Mouse (Mus musculus): Measurements from ENCODE around the gene Clps. TPM values are rescaled to one million over a fixed set of nuclear protein-coding genes. Genes with fewer than 3 reads are reported as not detected.

Clps gene
- polyA plus RNA-seq, 1 experiment = 5.4 TPM

DNA sequence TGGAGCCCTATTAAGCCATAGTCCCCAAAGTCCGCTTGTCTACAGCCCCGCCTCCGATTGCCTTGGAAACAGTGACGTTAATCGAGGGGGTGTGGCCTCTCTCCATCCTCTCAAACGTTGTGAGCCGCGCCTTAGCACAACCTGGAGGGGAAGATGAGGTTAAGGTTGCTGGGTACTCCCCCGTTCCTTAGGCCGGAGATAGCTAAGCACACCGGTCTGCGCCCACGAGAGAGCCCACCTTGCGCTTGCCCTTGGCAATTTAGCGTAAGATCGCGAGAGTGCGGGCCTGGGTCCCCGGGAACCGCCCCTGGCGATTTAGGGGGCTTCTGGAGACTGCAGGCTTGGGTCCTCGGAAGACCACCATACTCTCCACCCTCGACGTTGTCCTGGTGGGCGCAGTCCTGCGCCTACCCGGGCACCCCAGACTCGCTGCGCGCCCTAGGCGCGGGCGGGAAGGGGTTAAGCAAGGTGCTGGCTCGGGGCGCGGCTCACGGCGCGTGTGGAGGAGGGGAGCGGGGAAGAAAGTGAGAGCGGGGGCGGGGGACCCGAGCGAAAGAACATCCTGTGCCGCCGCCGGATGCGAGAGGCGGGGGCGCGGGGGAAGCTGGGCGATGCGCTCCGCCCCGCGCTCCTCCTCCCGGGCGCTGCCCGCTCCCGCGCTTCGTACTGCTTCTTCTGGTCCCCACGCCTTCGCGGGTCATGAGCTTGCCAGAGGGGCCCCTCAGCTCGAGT is 37.8 kb downstream of the Clps start:
- H3K36me3 ChIP-seq (ENCODE audit: control insufficient read depth, insufficient read depth, low read length) = no peaks in the 10 kb centered on the region
- peak; percentile 96 for DNase-seq
- H3K27ac ChIP-seq (ENCODE audit: control insufficient read depth, insufficient read depth, low read length) = peak overlapping the region; percentile 90
- peak; percentile 27; the same call in 1 of the 2 replicates for TF ChIP-seq CTCF (IDR thresholded peaks at IDR 0.05; ENCODE audit: borderline replicate concordance, control insufficient read depth, extremely low read depth, insufficient read depth, low read length, poor library complexity)
- peak; percentile 92 for TF ChIP-seq POLR2A (IDR thresholded peaks at IDR 0.05; ENCODE audit: control insufficient read depth, extremely low read depth, insufficient read depth, low read length, poor library complexity)
- under 1% methylated on average over 66 of the region's 66 CpGs for WGBS
- H3K4me1 ChIP-seq (replicated peaks; ENCODE audit: control insufficient read depth, insufficient read depth, low read length) = peaks cover 56% of the 10 kb centered on the region
- peak overlapping the region; percentile 70 for H3K4me3 ChIP-seq (ENCODE audit: control insufficient read depth, insufficient read depth, low read length)
- H3K27me3 ChIP-seq (ENCODE audit: control insufficient read depth, insufficient read depth, low read length) = no peaks in the 10 kb centered on the region

DNA sequence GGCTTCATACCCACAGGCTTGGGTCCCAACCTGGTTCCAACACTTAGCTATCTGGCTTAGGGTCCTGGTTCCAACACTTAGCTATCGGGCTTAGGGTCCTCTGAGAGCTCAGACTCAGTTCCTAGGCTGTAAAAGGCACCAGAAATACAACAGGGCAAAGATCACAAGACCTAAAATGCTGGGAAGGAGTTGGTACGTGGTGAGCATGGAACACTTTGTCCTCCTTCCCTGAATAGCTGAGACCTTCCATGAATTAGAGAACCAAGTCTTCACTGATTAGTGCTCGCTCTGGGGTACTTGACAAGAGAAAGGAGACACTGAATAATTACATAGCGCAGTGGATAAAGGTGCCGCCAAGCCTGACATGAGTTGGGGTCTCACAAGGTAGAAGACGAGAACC is 38.6 kb downstream of the Clps start:
- H3K27ac ChIP-seq (ENCODE audit: control insufficient read depth, insufficient read depth, low read length) = peak overlapping the region; percentile 90
- DNase-seq = no peak
- H3K36me3 ChIP-seq (ENCODE audit: control insufficient read depth, insufficient read depth, low read length) = no peaks in the 10 kb centered on the region
- no peak for TF ChIP-seq POLR2A (IDR thresholded peaks at IDR 0.05; ENCODE audit: control insufficient read depth, extremely low read depth, insufficient read depth, low read length, poor library complexity)
- TF ChIP-seq CTCF (IDR thresholded peaks at IDR 0.05; ENCODE audit: borderline replicate concordance, control insufficient read depth, extremely low read depth, insufficient read depth, low read length, poor library complexity) = no peak
- peaks cover 58% of the 10 kb centered on the region for H3K4me1 ChIP-seq (replicated peaks; ENCODE audit: control insufficient read depth, insufficient read depth, low read length)
- H3K4me3 ChIP-seq (ENCODE audit: control insufficient read depth, insufficient read depth, low read length) = peak overlapping the region; percentile 65; the same call in 1 of the 2 replicates
- 62% methylated on average over 6 of the region's 6 CpGs for WGBS
- no peaks in the 10 kb centered on the region for H3K27me3 ChIP-seq (ENCODE audit: control insufficient read depth, insufficient read depth, low read length)

DNA sequence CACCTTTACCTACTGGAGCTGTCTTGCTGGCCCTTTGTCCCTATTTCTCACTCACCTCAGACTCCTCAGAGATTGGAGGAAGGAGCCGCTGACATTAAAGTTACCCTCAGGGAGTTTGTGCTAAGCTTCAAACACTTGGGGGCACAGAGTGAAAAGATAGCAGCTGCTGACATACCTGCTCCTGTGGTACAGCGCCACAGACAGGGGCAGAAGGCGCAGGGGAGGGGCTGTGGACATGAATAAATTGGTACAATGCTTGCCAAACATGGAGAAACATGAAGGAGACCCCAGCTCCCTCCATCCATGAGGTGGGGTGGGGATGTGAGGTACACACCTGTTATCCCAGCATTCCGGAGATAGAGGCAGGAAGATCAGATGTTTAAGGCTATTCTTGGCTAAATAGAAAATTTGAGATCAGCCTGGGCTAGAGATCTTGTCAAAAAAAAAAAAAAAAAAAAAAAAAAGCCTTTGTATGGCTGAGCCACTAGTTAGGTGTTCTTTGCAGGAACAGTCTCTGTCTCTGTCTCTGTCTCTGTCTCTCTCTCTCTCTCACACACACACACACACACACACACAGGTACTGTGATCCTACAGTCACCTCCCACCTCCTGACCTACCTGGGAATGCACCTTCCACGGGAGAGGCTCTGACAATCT is 39.4 kb downstream of the Clps start:
- H3K4me3 ChIP-seq (ENCODE audit: control insufficient read depth, insufficient read depth, low read length) = no peak overlapping the region
- TF ChIP-seq CTCF (IDR thresholded peaks at IDR 0.05; ENCODE audit: borderline replicate concordance, control insufficient read depth, extremely low read depth, insufficient read depth, low read length, poor library complexity) (no peak), POLR2A (IDR thresholded peaks at IDR 0.05; ENCODE audit: control insufficient read depth, extremely low read depth, insufficient read depth, low read length, poor library complexity) (no peak)
- no peaks in the 10 kb centered on the region for H3K27me3 ChIP-seq (ENCODE audit: control insufficient read depth, insufficient read depth, low read length)
- peaks cover 64% of the 10 kb centered on the region for H3K4me1 ChIP-seq (replicated peaks; ENCODE audit: control insufficient read depth, insufficient read depth, low read length)
- peak; percentile 57 for DNase-seq
- no peaks in the 10 kb centered on the region for H3K36me3 ChIP-seq (ENCODE audit: control insufficient read depth, insufficient read depth, low read length)
- H3K27ac ChIP-seq (ENCODE audit: control insufficient read depth, insufficient read depth, low read length) = peak overlapping the region; percentile 32; the same call in 1 of the 2 replicates
- WGBS = 29% methylated on average over 5 of the region's 5 CpGs

DNA sequence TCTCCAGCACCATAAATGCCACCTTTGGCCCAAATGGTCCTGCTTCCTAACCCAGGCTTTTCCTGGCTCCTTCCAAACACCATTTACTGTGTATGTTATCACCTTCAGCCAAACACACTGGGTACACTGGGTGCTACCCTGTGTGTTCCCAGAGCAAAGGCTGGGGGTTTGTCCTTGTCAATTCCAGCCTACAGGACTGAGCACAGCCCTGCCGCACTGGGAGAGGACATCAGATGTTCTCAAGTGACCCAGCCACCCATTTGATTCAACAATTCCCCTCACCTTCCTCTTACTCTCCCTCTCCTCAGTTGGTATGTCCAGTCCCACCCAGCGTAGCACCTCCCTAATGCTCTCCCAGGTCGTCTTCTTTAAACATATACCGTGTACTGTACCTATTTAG is 40.0 kb downstream of the Clps start:
- peak overlapping the region; percentile 24; the same call in 1 of the 2 replicates for H3K27ac ChIP-seq (ENCODE audit: control insufficient read depth, insufficient read depth, low read length)
- H3K4me3 ChIP-seq (ENCODE audit: control insufficient read depth, insufficient read depth, low read length) = no peak overlapping the region
- H3K4me1 ChIP-seq (replicated peaks; ENCODE audit: control insufficient read depth, insufficient read depth, low read length) = peaks cover 68% of the 10 kb centered on the region
- TF ChIP-seq POLR2A (IDR thresholded peaks at IDR 0.05; ENCODE audit: control insufficient read depth, extremely low read depth, insufficient read depth, low read length, poor library complexity) (no peak), CTCF (IDR thresholded peaks at IDR 0.05; ENCODE audit: borderline replicate concordance, control insufficient read depth, extremely low read depth, insufficient read depth, low read length, poor library complexity) (no peak)
- WGBS = 78% methylated on average over 4 of the region's 4 CpGs
- no peak for DNase-seq
- H3K36me3 ChIP-seq (ENCODE audit: control insufficient read depth, insufficient read depth, low read length) = no peaks in the 10 kb centered on the region
- H3K27me3 ChIP-seq (ENCODE audit: control insufficient read depth, insufficient read depth, low read length) = no peaks in the 10 kb centered on the region

DNA sequence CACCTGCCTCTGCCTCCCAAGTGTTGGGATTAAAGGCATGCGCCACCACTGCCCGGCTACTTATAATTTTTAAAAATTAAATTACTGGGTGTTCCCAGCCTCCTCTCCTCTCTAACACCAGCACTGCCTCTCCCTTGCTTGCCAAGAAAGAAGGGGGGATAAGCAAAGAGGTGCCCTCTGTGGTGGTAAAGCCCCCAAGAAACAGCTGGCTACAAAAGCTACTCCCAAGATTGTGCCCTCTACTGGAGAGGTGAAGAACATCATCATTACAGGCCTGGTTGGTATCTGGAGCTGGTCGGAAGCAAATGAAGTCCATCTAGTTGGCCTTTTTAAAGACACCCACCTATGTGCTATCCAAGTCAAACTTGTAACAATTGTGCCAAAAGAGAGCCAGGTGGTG is 40.7 kb downstream of the Clps start:
- DNase-seq = peak; percentile 55
- no peaks in the 10 kb centered on the region for H3K36me3 ChIP-seq (ENCODE audit: control insufficient read depth, insufficient read depth, low read length)
- TF ChIP-seq POLR2A (IDR thresholded peaks at IDR 0.05; ENCODE audit: control insufficient read depth, extremely low read depth, insufficient read depth, low read length, poor library complexity) (no peak), CTCF (IDR thresholded peaks at IDR 0.05; ENCODE audit: borderline replicate concordance, control insufficient read depth, extremely low read depth, insufficient read depth, low read length, poor library complexity) (no peak)
- no peak overlapping the region for H3K27ac ChIP-seq (ENCODE audit: control insufficient read depth, insufficient read depth, low read length)
- H3K4me3 ChIP-seq (ENCODE audit: control insufficient read depth, insufficient read depth, low read length) = no peak overlapping the region
- WGBS = 65% methylated on average over 3 of the region's 3 CpGs
- no peaks in the 10 kb centered on the region for H3K27me3 ChIP-seq (ENCODE audit: control insufficient read depth, insufficient read depth, low read length)
- H3K4me1 ChIP-seq (replicated peaks; ENCODE audit: control insufficient read depth, insufficient read depth, low read length) = peaks cover 68% of the 10 kb centered on the region

DNA sequence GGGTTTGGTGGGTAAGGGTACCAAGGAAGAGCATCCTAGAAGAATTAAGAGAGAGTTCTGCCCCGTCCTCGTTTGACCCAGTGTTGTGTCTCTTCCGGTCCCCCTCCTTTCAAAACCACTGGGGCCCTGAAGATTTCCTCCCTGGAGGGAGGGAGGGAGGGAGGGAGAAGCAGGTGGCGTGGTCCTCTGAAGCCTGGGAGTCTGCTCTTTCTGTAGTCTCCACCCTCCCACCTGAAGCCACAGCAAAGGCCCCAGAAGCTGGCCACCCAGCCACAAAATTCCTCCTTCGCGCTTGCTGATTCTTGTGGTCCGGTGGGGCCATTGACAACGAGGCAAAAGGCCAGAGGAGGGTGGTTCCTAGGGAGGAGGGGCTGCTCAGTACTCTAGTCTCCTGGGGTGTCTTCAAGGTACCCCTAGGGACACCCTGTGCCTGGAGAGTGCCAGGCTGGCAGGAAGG is 41.9 kb downstream of the Clps start:
- TF ChIP-seq POLR2A (IDR thresholded peaks at IDR 0.05; ENCODE audit: control insufficient read depth, extremely low read depth, insufficient read depth, low read length, poor library complexity) (no peak), CTCF (IDR thresholded peaks at IDR 0.05; ENCODE audit: borderline replicate concordance, control insufficient read depth, extremely low read depth, insufficient read depth, low read length, poor library complexity) (no peak)
- WGBS = 3% methylated on average over 8 of the region's 8 CpGs
- peak; percentile 69 for DNase-seq
- Histone ChIP-seq H3K4me3 (ENCODE audit: control insufficient read depth, insufficient read depth, low read length) (peak overlapping the region; percentile 51), H3K4me1 (replicated peaks; ENCODE audit: control insufficient read depth, insufficient read depth, low read length) (peaks cover 69% of the 10 kb centered on the region), H3K27ac (ENCODE audit: control insufficient read depth, insufficient read depth, low read length) (peak overlapping the region; percentile 84), H3K27me3 (ENCODE audit: control insufficient read depth, insufficient read depth, low read length) (no peaks in the 10 kb centered on the region), H3K36me3 (ENCODE audit: control insufficient read depth, insufficient read depth, low read length) (no peaks in the 10 kb centered on the region)

All from thymus, adult 2 months (tissue).